Mouse (Mus musculus) lung, postnatal 0 days (tissue): ENCODE data around the gene Eaf2. TPM values are rescaled to one million over a fixed set of nuclear protein-coding genes. Genes with fewer than 3 reads are reported as not detected.

Source experiments
- ATAC-seq: fragments of 200-750 bp; cut with Nextera tagmentation; 2 replicates; pipeline ENCODE4 v1.8.0; 2017; ENCODE audit warnings: moderate library complexity
- DNase-seq: peaks from one replicate; pipeline ENCODE4 v3.0.0-alpha.2; 2016; ENCODE audit warnings: low spot score
- H3K27ac ChIP-seq: fragments of 300-500 bp; sonication (generic); 2 replicates; pipeline ENCODE4 v1.5.1; 2014; ENCODE audit warnings: antibody characterized with exemption, mild to moderate bottlenecking, low read length, mixed read lengths
- H3K27me3 ChIP-seq: fragments of 300-500 bp; sonication (generic); replicated peaks from 2 replicates; pipeline ENCODE4 v1.6.1; 2014; ENCODE audit warnings: low read length, mixed read lengths; ENCODE audit not compliant: insufficient read depth
- H3K36me3 ChIP-seq: fragments of 300-500 bp; sonication (generic); 2 replicates; pipeline ENCODE4 v1.6.1; 2014; ENCODE audit warnings: low read length, mixed read lengths; ENCODE audit not compliant: insufficient read depth
- H3K4me1 ChIP-seq: fragments of 300-500 bp; sonication (generic); 2 replicates; pipeline ENCODE4 v1.6.1; 2014; ENCODE audit warnings: antibody characterized with exemption, low read depth, low read length, mixed read lengths; ENCODE audit not compliant: insufficient read depth
- H3K4me2 ChIP-seq: fragments of 300-500 bp; sonication (generic); replicated peaks from 2 replicates; pipeline ENCODE4 v1.6.1; 2014; ENCODE audit warnings: low read depth, mild to moderate bottlenecking, low read length, moderate library complexity, mixed read lengths
- H3K4me3 ChIP-seq: fragments of 300-500 bp; sonication (generic); 2 replicates; pipeline ENCODE4 v1.5.1; 2014; ENCODE audit warnings: low read depth, low read length
- H3K9ac ChIP-seq: fragments of 300-500 bp; sonication (generic); replicated peaks from 2 replicates; pipeline ENCODE4 v1.6.1; 2014; ENCODE audit warnings: low read depth, mild to moderate bottlenecking
- H3K9me3 ChIP-seq: fragments of 300-500 bp; sonication (generic); 2 replicates; pipeline ENCODE4 v1.6.1; 2016; ENCODE audit warnings: low read length, mixed read lengths
- CTCF ChIP-seq: IDR thresholded peaks from 2 replicates; pipeline ENCODE4 v1.5.1; 2016; ENCODE audit warnings: antibody characterized with exemption, mild to moderate bottlenecking
- EP300 ChIP-seq: IDR thresholded peaks from 2 replicates; pipeline ENCODE4 v1.6.1; 2016; ENCODE audit warnings: antibody characterized with exemption, mild to moderate bottlenecking, control low read depth
- WGBS: fragments of 180-500 bp; shearing (Covaris S2); extraction: QIAGEN DNeasy Blood & Tissue Kit; methylation state at CpG from one replicate; pipeline ENCODE4 v1.1.7; 2014; 5-methylcytosine and 5-hydroxymethylcytosine counted together
- polyA plus RNA-seq: library from polyadenylated mRNA; unstranded; fragments of >200 nt; fragmentation: Nextera tagmentation; extraction: Ambion mirVana; gene quantifications from 2 replicates; pipeline ENCODE4 v1.2.1, GENCODE M21; 2015

The Eaf2 gene
- polyA plus RNA-seq, 1 experiment from 2014 or later = 0.95 TPM

DNA sequence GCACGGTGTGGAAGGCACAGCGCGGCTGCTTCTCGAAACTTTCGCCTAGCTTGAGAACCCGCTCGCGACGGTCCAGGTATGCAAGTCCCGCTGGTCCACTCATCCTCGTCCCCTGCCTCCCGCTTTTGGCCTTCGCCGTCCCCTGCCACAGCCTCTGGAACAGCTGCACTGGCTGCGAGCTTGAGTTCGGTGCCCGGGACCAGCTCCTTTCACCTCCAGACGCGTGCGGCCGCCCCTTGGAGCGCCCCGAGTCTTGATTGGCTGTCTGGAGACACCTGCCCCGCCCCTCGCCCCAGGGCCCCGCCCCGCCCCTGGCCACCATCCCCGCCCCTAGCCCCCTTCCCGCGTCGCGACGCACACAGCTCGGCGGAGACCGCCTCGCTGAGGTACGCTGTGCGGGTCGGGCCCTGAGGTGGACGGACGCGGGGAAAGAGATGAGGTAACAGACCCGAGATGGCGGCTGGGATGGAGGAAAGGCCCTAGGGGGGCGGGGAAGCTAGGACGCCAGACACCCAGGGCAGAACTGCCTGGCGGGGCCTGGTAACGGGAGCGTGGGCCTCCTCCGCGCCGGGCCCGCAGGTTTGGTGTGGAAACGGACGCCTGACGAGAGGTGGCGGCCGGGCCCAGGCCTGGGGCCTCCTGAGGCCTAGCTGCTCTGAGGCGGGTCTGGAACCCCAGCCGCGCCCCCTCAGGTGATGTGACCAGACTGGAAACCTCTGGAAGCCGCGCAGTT, 46.6 kb downstream of the Eaf2 start, which contains the start of gene Iqcb1:
Gene Iqcb1 (plus strand): TSS at position 332 of the 733 bp plus-strand sequence.
- Histone ChIP-seq H3K9me3 (no peaks in the 10 kb centered on the region), H3K4me1 (no peaks in the 10 kb centered on the region), H3K27me3 (no peaks in the 10 kb centered on the region), H3K9ac (peak within 1 kb of the TSS; percentile 77), H3K27ac (peak within 1 kb of the TSS; percentile 43; the same call in 1 of the 2 replicates), H3K4me3 (peak within 1 kb of the TSS; percentile 95), H3K36me3 (no peaks in the 10 kb centered on the region), H3K4me2 (peak within 1 kb of the TSS; percentile 92)
- ATAC-seq = peak; percentile 99
- peak; percentile 86 for DNase-seq
- TF ChIP-seq CTCF (no peak), EP300 (no peak)
- WGBS = 2% methylated on average over 63 of the region's 64 CpGs

DNA sequence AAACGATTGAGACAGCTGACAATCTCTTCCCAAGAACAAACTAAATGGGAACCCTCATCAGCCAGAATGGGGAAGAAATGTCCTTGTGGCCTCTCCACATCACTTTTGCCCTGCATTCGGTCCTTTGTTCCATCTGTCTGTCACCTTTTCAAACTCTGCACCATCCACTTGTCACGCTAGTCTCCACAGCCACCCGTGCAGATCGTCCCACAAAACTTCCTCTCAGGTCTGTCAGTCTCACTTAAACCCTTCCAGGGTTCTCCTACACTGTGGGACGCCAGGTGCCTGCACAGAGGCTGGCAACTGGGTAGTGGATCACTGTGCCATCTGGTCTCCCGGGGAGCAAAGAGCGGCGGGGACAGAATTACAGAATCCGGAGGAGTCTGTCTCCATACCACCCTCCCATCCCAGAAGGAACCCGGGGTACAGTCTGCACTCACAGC, 47.2 kb downstream of the Eaf2 start:
- Histone ChIP-seq H3K27me3 (no peaks in the 10 kb centered on the region), H3K9ac (peak overlapping the region; percentile 77), H3K4me1 (no peaks in the 10 kb centered on the region), H3K27ac (no peak overlapping the region), H3K4me3 (peak overlapping the region; percentile 95), H3K36me3 (no peaks in the 10 kb centered on the region), H3K4me2 (peak overlapping the region; percentile 92), H3K9me3 (no peaks in the 10 kb centered on the region)
- DNase-seq (no peak), ATAC-seq (peak; percentile 8; the same call in 1 of the 2 replicates)
- 6% methylated on average over 11 of the region's 11 CpGs for WGBS
- TF ChIP-seq CTCF = no peak

DNA sequence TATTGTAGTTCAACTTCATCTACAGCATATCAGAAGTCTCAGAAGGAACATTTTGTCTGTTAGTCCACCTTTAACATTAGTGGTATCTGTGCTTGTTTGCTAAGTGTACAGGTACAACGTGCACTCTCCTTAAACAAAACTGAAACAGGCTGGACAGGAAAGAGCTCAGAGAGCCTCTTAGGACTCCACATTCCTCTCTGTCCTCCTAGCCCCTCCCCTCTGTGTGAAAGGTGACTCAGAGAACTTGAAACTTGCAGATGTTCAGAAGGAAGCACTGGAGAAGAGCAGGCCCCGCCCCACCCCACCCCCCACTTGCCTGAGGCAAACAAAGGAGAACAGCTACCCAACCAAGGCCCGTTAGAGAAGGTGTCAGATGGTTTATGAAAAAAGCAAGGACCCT, 53.3 kb downstream of the Eaf2 start:
- peak; percentile 90 for DNase-seq
- Histone ChIP-seq H3K4me1 (no peaks in the 10 kb centered on the region), H3K27me3 (no peaks in the 10 kb centered on the region), H3K4me3 (no peak overlapping the region), H3K9me3 (no peaks in the 10 kb centered on the region), H3K36me3 (no peaks in the 10 kb centered on the region), H3K9ac (no peak overlapping the region), H3K27ac (no peak overlapping the region), H3K4me2 (no peak overlapping the region)
- 2% methylated on average over 3 of the region's 3 CpGs for WGBS
- peak; percentile 63 for TF ChIP-seq EP300
- no peak for TF ChIP-seq CTCF
- ATAC-seq = peak; percentile 95

DNA sequence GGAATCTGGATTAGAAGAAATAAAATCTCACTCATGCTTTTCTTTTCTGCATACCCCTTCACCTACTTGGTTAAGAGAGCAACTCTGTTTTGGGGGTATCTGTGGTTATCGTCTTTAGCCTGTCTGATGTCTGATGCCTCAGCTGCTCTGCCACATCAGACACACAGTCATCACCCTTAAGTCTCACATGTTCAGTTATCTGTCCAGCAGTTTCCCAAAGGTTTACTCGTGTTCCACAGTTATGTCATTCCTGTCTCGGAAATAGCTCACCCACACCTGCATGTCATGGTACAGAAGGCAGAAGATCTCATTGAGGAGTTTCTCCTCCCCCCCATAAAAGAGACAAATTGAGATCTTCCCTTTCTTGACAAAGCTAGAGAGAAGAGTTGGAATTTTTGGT, 54.1 kb downstream of the Eaf2 start:
- no peak for DNase-seq
- Histone ChIP-seq H3K27me3 (no peaks in the 10 kb centered on the region), H3K9me3 (no peaks in the 10 kb centered on the region), H3K36me3 (no peaks in the 10 kb centered on the region), H3K9ac (no peak overlapping the region), H3K4me1 (no peaks in the 10 kb centered on the region), H3K27ac (no peak overlapping the region), H3K4me2 (no peak overlapping the region), H3K4me3 (no peak overlapping the region)
- ATAC-seq = no peak
- 52% methylated on average over 3 of the region's 3 CpGs for WGBS
- TF ChIP-seq CTCF (no peak), EP300 (no peak)

DNA sequence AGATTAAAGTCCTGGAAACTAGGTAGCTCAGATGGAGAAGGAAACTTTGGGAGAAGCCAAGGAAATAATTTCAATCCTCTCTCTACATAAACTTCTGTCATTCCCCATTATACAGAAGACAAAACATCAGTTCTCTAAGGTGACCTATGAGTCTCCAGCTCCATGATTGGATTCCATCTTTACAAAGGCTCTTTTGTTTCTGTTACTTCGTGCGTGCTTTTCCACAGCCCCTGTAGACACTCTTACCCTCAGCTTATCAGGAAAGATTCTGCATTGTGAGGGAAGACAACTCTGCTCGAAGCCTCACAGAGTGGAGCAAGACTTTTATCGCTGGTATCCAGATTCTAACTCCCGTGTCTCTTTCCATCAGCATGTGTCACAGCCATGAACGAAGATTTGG, 54.8 kb downstream of the Eaf2 start:
- H3K36me3 ChIP-seq = no peaks in the 10 kb centered on the region
- no peak for TF ChIP-seq EP300
- TF ChIP-seq CTCF = no peak
- H3K9ac ChIP-seq = no peak overlapping the region
- H3K27me3 ChIP-seq = no peaks in the 10 kb centered on the region
- no peak overlapping the region for H3K4me2 ChIP-seq
- no peaks in the 10 kb centered on the region for H3K9me3 ChIP-seq
- 65% methylated on average over 6 of the region's 6 CpGs for WGBS
- DNase-seq (no peak), ATAC-seq (no peak)
- no peaks in the 10 kb centered on the region for H3K4me1 ChIP-seq
- H3K4me3 ChIP-seq = no peak overlapping the region
- H3K27ac ChIP-seq = no peak overlapping the region

DNA sequence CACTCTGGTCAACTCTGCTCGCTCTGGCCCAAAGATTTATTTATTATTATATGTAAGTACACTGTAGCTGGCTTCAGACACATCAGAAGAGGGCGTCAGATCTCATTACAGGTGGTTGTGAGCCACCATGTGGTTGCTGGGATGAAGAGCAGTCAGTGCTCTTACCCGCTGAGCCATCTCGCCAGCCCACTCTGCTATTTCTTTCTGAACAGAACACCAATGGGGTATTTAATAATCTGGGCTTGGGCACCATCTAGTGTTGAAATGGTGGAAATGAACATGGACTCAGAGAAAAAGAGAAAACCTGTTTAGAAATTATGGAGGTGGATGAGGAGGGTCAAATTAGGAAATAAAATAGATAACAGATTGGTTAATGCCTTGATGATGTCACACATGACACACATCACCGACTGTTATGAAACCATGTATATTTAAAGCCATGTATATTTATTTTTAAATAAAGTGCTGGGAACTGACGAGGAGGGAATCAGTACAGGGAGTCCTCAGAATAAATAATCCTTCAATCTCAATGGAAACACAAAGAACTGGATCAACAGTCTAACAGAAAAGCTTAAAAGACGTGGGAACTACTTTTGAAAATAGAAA, 57.4 kb downstream of the Eaf2 start:
- Histone ChIP-seq H3K9me3 (no peaks in the 10 kb centered on the region), H3K36me3 (no peaks in the 10 kb centered on the region), H3K4me3 (no peak overlapping the region), H3K4me1 (no peaks in the 10 kb centered on the region), H3K27ac (no peak overlapping the region), H3K27me3 (no peaks in the 10 kb centered on the region), H3K4me2 (no peak overlapping the region), H3K9ac (no peak overlapping the region)
- peak; percentile 94 for DNase-seq
- 14% methylated on average over 7 of the region's 7 CpGs for WGBS
- TF ChIP-seq EP300 (peak; percentile 45; the same call in 1 of the 2 replicates), CTCF (peak; percentile 85)
- peak; percentile 86 for ATAC-seq
